Comparison of ENCODE assay signal across 14 mouse cellular contexts in the genomic region with DNA sequence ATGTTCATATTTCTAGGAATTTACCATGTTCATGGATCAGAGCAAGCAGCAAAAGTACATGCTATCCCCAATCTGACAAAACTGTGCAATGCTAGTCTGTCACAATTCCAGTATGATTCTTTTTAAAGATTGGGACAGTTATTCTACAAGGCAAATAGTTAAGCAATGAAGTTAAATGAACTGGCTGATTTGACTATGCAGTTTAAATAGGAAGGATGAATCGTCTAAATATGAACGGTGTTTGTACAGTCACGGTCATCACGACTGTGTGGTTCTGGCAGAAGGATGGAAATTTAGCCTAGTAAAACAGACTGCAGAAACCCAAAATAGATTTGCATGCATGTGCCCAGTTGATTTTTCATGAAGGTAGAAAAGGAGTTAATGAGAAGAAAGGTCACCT.
"Had no signal": no experiment of that assay in that cellular context is flagged by ENCODE, and none has a peak within 500 bp of the region (broad histone marks: within the 10 kb centered on the region; RNA-seq: fewer than 3 reads in every experiment).

No protein-coding gene starts in this region.

- ATAC-seq: hindbrain, postnatal 0 days; intestine, embryonic 16.5 days had no signal

- DNase-seq: gastrocnemius, postnatal 14 days; gastrocnemius, postnatal 36 days; heart, adult 18-20 months; heart, postnatal 10 days; heart, postnatal 4 days; kidney, adult 11 months; kidney, adult 2 months; kidney, adult 9 months; kidney, postnatal 25 days; kidney, postnatal 4 days; liver; liver, embryonic 13.5 days had no signal
